Comparison of ENCODE assay signal across 19 mouse cellular contexts in the genomic region with DNA sequence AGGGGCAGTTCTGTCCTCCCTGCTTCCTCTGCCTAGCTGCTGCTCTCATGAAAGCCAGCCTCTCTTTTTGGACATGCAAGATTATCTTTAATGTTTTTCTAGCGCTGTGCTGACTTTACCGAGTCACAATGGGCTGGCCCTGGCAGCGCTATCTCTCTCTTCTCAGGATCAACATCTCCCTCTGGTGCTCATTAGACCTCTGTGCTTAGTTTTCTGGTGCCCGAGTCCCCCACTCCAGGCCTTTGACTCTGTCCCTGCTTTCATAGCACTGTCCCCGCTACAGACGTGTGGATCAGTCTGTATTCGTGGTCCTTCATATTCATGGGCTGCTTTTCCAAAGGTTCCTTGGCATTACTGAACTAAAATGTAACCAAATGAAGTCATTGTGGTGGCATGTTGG.
A peak's percentile ranks its signal among the peaks of the same experiment; 100 is the strongest.
DNase-seq lines count a peak whose midpoint lies in the region; ATAC-seq and TF ChIP-seq lines count a peak whose summit lies in the region.
"Had no signal": no experiment of that assay in that cellular context is flagged by ENCODE, and none has a peak within 500 bp of the region (broad histone marks: within the 10 kb centered on the region; RNA-seq: fewer than 3 reads in every experiment).

No protein-coding gene starts in this region.

- intact Hi-C loops in heart, adult 2 months (cut with DNase I): loop anchor here (10.0 kb wide), 1 partner anchor 664 kb away; no protein-coding TSS in a partner anchor

- no peaks in the 10 kb centered on the region for H3K36me3 ChIP-seq in heart, adult 2 months (ENCODE audit: control insufficient read depth, insufficient read depth, low read length)
- no peaks in the 10 kb centered on the region for H3K36me3 ChIP-seq in liver, postnatal 0 days (replicated peaks; ENCODE audit: insufficient read depth, low read length)
- no peaks in the 10 kb centered on the region for H3K36me3 ChIP-seq in liver, embryonic 11.5 days (ENCODE audit: control insufficient read depth, insufficient read depth, low read length)
- no peaks in the 10 kb centered on the region for H3K36me3 ChIP-seq in embryonic facial prominence, embryonic 14.5 days (ENCODE audit: control insufficient read depth, insufficient read depth, low read length)
- no peaks in the 10 kb centered on the region for H3K36me3 ChIP-seq in thymus, adult 2 months (ENCODE audit: control insufficient read depth, insufficient read depth, low read length)
- H3K36me3 ChIP-seq: embryonic facial prominence, embryonic 15.5 days; forebrain, embryonic 10.5 days; heart, embryonic 12.5 days; hindbrain, embryonic 12.5 days; limb, embryonic 13.5 days; liver, embryonic 15.5 days; midbrain, embryonic 13.5 days had no signal

- H3K4me1 ChIP-seq in heart, adult 2 months (ENCODE audit: control insufficient read depth, insufficient read depth, low read length): no peaks in the 10 kb centered on the region
- H3K4me1 ChIP-seq in liver, postnatal 0 days (ENCODE audit: insufficient read depth): no peaks in the 10 kb centered on the region; the same call in 1 of the 2 replicates
- no peaks in the 10 kb centered on the region for H3K4me1 ChIP-seq in liver, embryonic 11.5 days (replicated peaks; ENCODE audit: control insufficient read depth, insufficient read depth, low read length)
- no peaks in the 10 kb centered on the region for H3K4me1 ChIP-seq in embryonic facial prominence, embryonic 14.5 days (ENCODE audit: control insufficient read depth, insufficient read depth, low read length)
- no peaks in the 10 kb centered on the region for H3K4me1 ChIP-seq in thymus, adult 2 months (replicated peaks; ENCODE audit: control insufficient read depth, insufficient read depth, low read length)
- H3K4me1 ChIP-seq: forebrain, embryonic 10.5 days; hindbrain, embryonic 12.5 days; liver, embryonic 15.5 days; midbrain, embryonic 13.5 days had no signal

- no peak overlapping the region for H3K27ac ChIP-seq in heart, adult 2 months
- no peak overlapping the region for H3K27ac ChIP-seq in liver, postnatal 0 days (ENCODE audit: low read depth)
- no peak overlapping the region for H3K27ac ChIP-seq in liver, embryonic 11.5 days (ENCODE audit: low read depth, low read length)
- H3K27ac ChIP-seq in embryonic facial prominence, embryonic 14.5 days (replicated peaks; ENCODE audit: low read depth, low read length): no peak overlapping the region
- H3K27ac ChIP-seq in thymus, adult 2 months (ENCODE audit: control insufficient read depth, insufficient read depth, low read length): no peak overlapping the region
- H3K27ac ChIP-seq: embryonic facial prominence, embryonic 15.5 days; forebrain, embryonic 10.5 days; hindbrain, embryonic 12.5 days; limb, embryonic 13.5 days; liver, embryonic 15.5 days; midbrain, embryonic 13.5 days had no signal

- no peak for TF ChIP-seq POLR2A in heart, adult 2 months (IDR thresholded peaks at IDR 0.05; ENCODE audit: insufficient read depth, low read depth, low read length)
- no peak for TF ChIP-seq POLR2A in brain, embryonic 14.5 days (IDR thresholded peaks at IDR 0.05; ENCODE audit: borderline replicate concordance, extremely low read depth, insufficient read depth, insufficient read length, poor library complexity, severe bottlenecking)
- no peak for TF ChIP-seq POLR2A in thymus, adult 2 months (IDR thresholded peaks at IDR 0.05; ENCODE audit: control insufficient read depth, extremely low read depth, insufficient read depth, low read length, poor library complexity)

- H3K79me2 ChIP-seq in heart, adult 2 months (replicated peaks; ENCODE audit: control insufficient read depth, insufficient read depth, low read length): no peaks in the 10 kb centered on the region

- H3K27me3 ChIP-seq in heart, adult 2 months (ENCODE audit: control insufficient read depth, insufficient read depth, low read length): no peaks in the 10 kb centered on the region
- no peaks in the 10 kb centered on the region for H3K27me3 ChIP-seq in liver, postnatal 0 days (ENCODE audit: insufficient read depth, low read length)
- no peaks in the 10 kb centered on the region for H3K27me3 ChIP-seq in liver, embryonic 11.5 days (replicated peaks; ENCODE audit: control insufficient read depth, insufficient read depth, low read length)
- no peaks in the 10 kb centered on the region for H3K27me3 ChIP-seq in embryonic facial prominence, embryonic 14.5 days (replicated peaks; ENCODE audit: control insufficient read depth, insufficient read depth, low read length)
- H3K27me3 ChIP-seq in thymus, adult 2 months (ENCODE audit: control insufficient read depth, insufficient read depth, low read length): no peaks in the 10 kb centered on the region
- H3K27me3 ChIP-seq: embryonic facial prominence, embryonic 15.5 days; heart, embryonic 12.5 days; hindbrain, embryonic 12.5 days; limb, embryonic 13.5 days; liver, embryonic 15.5 days; midbrain, embryonic 13.5 days had no signal

- peak; percentile 50 for TF ChIP-seq CTCF in heart, adult 2 months (IDR thresholded peaks at IDR 0.05)
- peak; percentile 29 for TF ChIP-seq CTCF in liver, postnatal 0 days (IDR thresholded peaks at IDR 0.05; ENCODE audit: low read depth)
- TF ChIP-seq CTCF in brain, embryonic 14.5 days (IDR thresholded peaks at IDR 0.05; ENCODE audit: borderline replicate concordance, extremely low read depth, insufficient read depth, insufficient read length): no peak
- no peak for TF ChIP-seq CTCF in thymus, adult 2 months (IDR thresholded peaks at IDR 0.05; ENCODE audit: borderline replicate concordance, control insufficient read depth, extremely low read depth, insufficient read depth, low read length, poor library complexity)

- H3K4me2 ChIP-seq in liver, postnatal 0 days (ENCODE audit: low read depth, low read length): no peak overlapping the region
- H3K4me2 ChIP-seq in liver, embryonic 11.5 days: no peak overlapping the region
- H3K4me2 ChIP-seq in embryonic facial prominence, embryonic 14.5 days (ENCODE audit: low read depth, low read length): no peak overlapping the region
- H3K4me2 ChIP-seq: embryonic facial prominence, embryonic 15.5 days; heart, embryonic 12.5 days; hindbrain, embryonic 12.5 days; limb, embryonic 13.5 days; liver, embryonic 15.5 days; midbrain, embryonic 13.5 days had no signal

- H3K9ac ChIP-seq in heart, adult 2 months (ENCODE audit: low read depth, low read length): no peak overlapping the region
- H3K9ac ChIP-seq in liver, postnatal 0 days (replicated peaks): no peak overlapping the region
- no peak overlapping the region for H3K9ac ChIP-seq in liver, embryonic 11.5 days (ENCODE audit: low read depth, low read length)
- H3K9ac ChIP-seq in embryonic facial prominence, embryonic 14.5 days (ENCODE audit: low read depth, low read length): no peak overlapping the region
- H3K9ac ChIP-seq: embryonic facial prominence, embryonic 15.5 days; heart, embryonic 12.5 days; hindbrain, embryonic 12.5 days; limb, embryonic 13.5 days; liver, embryonic 15.5 days; midbrain, embryonic 13.5 days had no signal

- WGBS in heart, adult 2 months: 34% methylated on average over 7 of the region's 7 CpGs
- WGBS in liver, postnatal 0 days (ENCODE audit: insufficient replicate concordance): 52% methylated on average over 7 of the region's 7 CpGs
- 59% methylated on average over 7 of the region's 7 CpGs for WGBS in liver, embryonic 11.5 days
- 43% methylated on average over 7 of the region's 7 CpGs for WGBS in embryonic facial prominence, embryonic 14.5 days
- 86% methylated on average over 7 of the region's 7 CpGs for WGBS in thymus, adult 2 months

- TF ChIP-seq EP300 in heart, adult 2 months (IDR thresholded peaks at IDR 0.05; ENCODE audit: insufficient read depth, low read depth, low read length): no peak
- TF ChIP-seq EP300 in liver, postnatal 0 days (IDR thresholded peaks at IDR 0.05; ENCODE audit: low read depth): no peak

- ATAC-seq in liver, postnatal 0 days: no peak
- no peak for ATAC-seq in liver, embryonic 11.5 days (replicated peaks; ENCODE audit: low FRiP score)
- no peak for ATAC-seq in embryonic facial prominence, embryonic 14.5 days (ENCODE audit: low read depth)
- ATAC-seq: inflammation-experienced regulatory T-cells, adult 6 months; midbrain, embryonic 13.5 days had no signal

- H3K4me3 ChIP-seq in heart, adult 2 months: no peak overlapping the region
- H3K4me3 ChIP-seq in liver, postnatal 0 days (ENCODE audit: low read depth, low read length): no peak overlapping the region
- no peak overlapping the region for H3K4me3 ChIP-seq in liver, embryonic 11.5 days (ENCODE audit: low read depth, low read length)
- H3K4me3 ChIP-seq in embryonic facial prominence, embryonic 14.5 days (ENCODE audit: low read depth, low read length): no peak overlapping the region
- H3K4me3 ChIP-seq in thymus, adult 2 months (ENCODE audit: control insufficient read depth, insufficient read depth, low read length): no peak overlapping the region
- H3K4me3 ChIP-seq: embryonic facial prominence, embryonic 15.5 days; forebrain, embryonic 10.5 days; heart, embryonic 12.5 days; hindbrain, embryonic 12.5 days; limb, embryonic 13.5 days; liver, embryonic 15.5 days; midbrain, embryonic 13.5 days; myocyte had no signal

- no peaks in the 10 kb centered on the region for H3K9me3 ChIP-seq in liver, postnatal 0 days (ENCODE audit: low read length)
- no peaks in the 10 kb centered on the region for H3K9me3 ChIP-seq in liver, embryonic 11.5 days (ENCODE audit: control insufficient read depth, low read length)
- H3K9me3 ChIP-seq in embryonic facial prominence, embryonic 14.5 days (ENCODE audit: control insufficient read depth, low read length): no peaks in the 10 kb centered on the region
- H3K9me3 ChIP-seq: embryonic facial prominence, embryonic 15.5 days; forebrain, embryonic 10.5 days; heart, embryonic 12.5 days; hindbrain, embryonic 12.5 days; limb, embryonic 13.5 days; liver, embryonic 15.5 days; midbrain, embryonic 13.5 days had no signal

- DNase-seq in heart, adult 2 months: no peak
- DNase-seq in heart, adult 9 months (ENCODE audit: low spot score in 2 of 2): no peak
- DNase-seq in liver, postnatal 0 days: no peak
- no peak for DNase-seq in liver, embryonic 11.5 days (ENCODE audit: low spot score)
- DNase-seq in brain, embryonic 14.5 days (ENCODE audit: low read depth): peak; percentile 36
- peak; percentile 30 for DNase-seq in embryonic facial prominence, embryonic 14.5 days (ENCODE audit: low spot score)
- DNase-seq in thymus, adult 2 months: no peak
- DNase-seq: cerebellum, postnatal 14 days; gastrocnemius, postnatal 25 days; lung, postnatal 36 days had no signal

Comparison
In these comparisons a context has a peak if more than half of its experiments do, and no peak if none do; other contexts are left out.
1. DNase-seq: peak in brain, embryonic 14.5 days (single experiment) and embryonic facial prominence, embryonic 14.5 days (single experiment); none in heart, adult 2 months (0 of 2), heart, adult 9 months (0 of 2), liver, postnatal 0 days (single experiment), liver, embryonic 11.5 days (single experiment) and thymus, adult 2 months (single experiment).
2. CTCF ChIP-seq: peak in heart, adult 2 months (single experiment) and liver, postnatal 0 days (single experiment); none in brain, embryonic 14.5 days (single experiment) and thymus, adult 2 months (single experiment).